Mouse (Mus musculus): ENCODE data around the gene Gpc6.
A peak's percentile ranks its signal among the peaks of the same experiment; 100 is the strongest.

Gene Gpc6

GRCm38 (mm10) chr14:116924876-116925601 lies at the start of gene Gpc6:
TSS of gene Gpc6 (plus strand) at chr14:116925315.
- DNase-seq, result peak; percentile 64

- DNase-seq, result no peak
These were observed 42.6 kb upstream of the Gpc6 start for GRCm38 (mm10) chr14:116882480-116883044.

- no peak for DNase-seq
These were observed 30.8 kb upstream of the Gpc6 start for GRCm38 (mm10) chr14:116894316-116894715.

- DNase-seq, result no peak
These were observed 27.1 kb upstream of the Gpc6 start for GRCm38 (mm10) chr14:116897971-116898370.

- no peak for DNase-seq
These were observed 13.3 kb upstream of the Gpc6 start for GRCm38 (mm10) chr14:116911768-116912167.

GRCm38 (mm10) chr14:116916874-116917273 lies 8.2 kb upstream of the Gpc6 start:
- no peak for DNase-seq

GRCm38 (mm10) chr14:116924266-116924665 lies 849 bp upstream of the Gpc6 start:
- no peak for DNase-seq

- DNase-seq, result no peak
These were observed 732 bp downstream of the Gpc6 start for GRCm38 (mm10) chr14:116925691-116926403.

- peak; percentile 44 for DNase-seq
These were observed 1.5 kb downstream of the Gpc6 start for GRCm38 (mm10) chr14:116926404-116927171.

- DNase-seq, result no peak
These were observed 2.5 kb downstream of the Gpc6 start for GRCm38 (mm10) chr14:116927341-116928315.

GRCm38 (mm10) chr14:116928395-116928794 lies 3.3 kb downstream of the Gpc6 start:
- no peak for DNase-seq

GRCm38 (mm10) chr14:116928796-116929529 lies 3.8 kb downstream of the Gpc6 start:
- no peak for DNase-seq

- DNase-seq, result no peak
These were observed 8.7 kb downstream of the Gpc6 start for GRCm38 (mm10) chr14:116933825-116934224.

- DNase-seq, result no peak
These were observed 12.9 kb downstream of the Gpc6 start for GRCm38 (mm10) chr14:116937910-116938560.

GRCm38 (mm10) chr14:116938735-116939134 lies 13.6 kb downstream of the Gpc6 start:
- no peak for DNase-seq

GRCm38 (mm10) chr14:116939561-116939960 lies 14.4 kb downstream of the Gpc6 start:
- no peak for DNase-seq

- DNase-seq, result no peak
These were observed 16.7 kb downstream of the Gpc6 start for GRCm38 (mm10) chr14:116941772-116942171.

GRCm38 (mm10) chr14:116943751-116944150 lies 18.6 kb downstream of the Gpc6 start:
- no peak for DNase-seq

GRCm38 (mm10) chr14:116945975-116946374 lies 20.9 kb downstream of the Gpc6 start:
- no peak for DNase-seq

- DNase-seq, result no peak
These were observed 22.3 kb downstream of the Gpc6 start for GRCm38 (mm10) chr14:116947461-116947860.
